Mouse (Mus musculus) midbrain, embryonic 14.5 days (tissue): ENCODE measurements around the gene Gimap3. TPM values are rescaled to one million over a fixed set of nuclear protein-coding genes. Genes with fewer than 3 reads are reported as not detected.

ENCODE experiments used
- ATAC-seq: fragments of 200-750 bp; cut with Nextera tagmentation; 2 replicates; pipeline ENCODE4 v1.8.0; 2017; ENCODE audit warnings: moderate number of reproducible peaks, moderate library complexity; ENCODE audit not compliant: low FRiP score, low TSS enrichment
- DNase-seq: peaks from one replicate; pipeline ENCODE4 v3.0.0-alpha.2; 2015
- H3K27ac ChIP-seq: fragments of 300-500 bp; sonication (generic); replicated peaks from 2 replicates; pipeline ENCODE4 v1.5.1; 2014; ENCODE audit warnings: mild to moderate bottlenecking, low read depth, low read length, moderate library complexity
- H3K27me3 ChIP-seq: fragments of 300-500 bp; sonication (generic); 2 replicates; pipeline ENCODE4 v1.6.1; 2014; ENCODE audit warnings: low read length, control low read depth, mixed read lengths; ENCODE audit not compliant: control insufficient read depth, insufficient read depth
- H3K36me3 ChIP-seq: fragments of 300-500 bp; sonication (generic); 2 replicates; pipeline ENCODE4 v1.6.1; 2014; ENCODE audit warnings: low read length, control low read depth; ENCODE audit not compliant: control insufficient read depth, insufficient read depth
- H3K4me1 ChIP-seq: fragments of 300-500 bp; sonication (generic); 2 replicates; pipeline ENCODE4 v1.6.1; 2014; ENCODE audit warnings: mild to moderate bottlenecking, antibody characterized with exemption, low read length, control low read depth; ENCODE audit not compliant: control insufficient read depth, insufficient read depth
- H3K4me2 ChIP-seq: fragments of 300-500 bp; sonication (generic); 2 replicates; pipeline ENCODE4 v1.6.1; 2014; ENCODE audit warnings: mild to moderate bottlenecking, low read length, moderate library complexity
- H3K4me3 ChIP-seq: fragments of 300-500 bp; sonication (generic); replicated peaks from 2 replicates; pipeline ENCODE4 v1.5.1; 2014; ENCODE audit warnings: low read depth, low read length
- H3K9ac ChIP-seq: fragments of 300-500 bp; sonication (generic); replicated peaks from 2 replicates; pipeline ENCODE4 v1.6.1; 2014; ENCODE audit warnings: mild to moderate bottlenecking, low read length, moderate library complexity
- H3K9me3 ChIP-seq: fragments of 300-500 bp; sonication (generic); 2 replicates; pipeline ENCODE4 v1.6.1; 2016; ENCODE audit warnings: low read length, control low read depth, mixed read lengths; ENCODE audit not compliant: control insufficient read depth
- WGBS: fragments of 180-500 bp; shearing (Covaris S2); extraction: QIAGEN DNeasy Blood & Tissue Kit; methylation state at CpG from one replicate; pipeline ENCODE4 v1.1.7; 2014; 5-methylcytosine and 5-hydroxymethylcytosine counted together
- polyA plus RNA-seq: library from polyadenylated mRNA; unstranded; fragments of >200 nt; fragmentation: Nextera tagmentation; extraction: Ambion mirVana; gene quantifications from 2 replicates; pipeline ENCODE4 v1.2.1, GENCODE M21; 2014

Gene Gimap3
- polyA plus RNA-seq, 1 experiment from 2014 or later = not detected

DNA sequence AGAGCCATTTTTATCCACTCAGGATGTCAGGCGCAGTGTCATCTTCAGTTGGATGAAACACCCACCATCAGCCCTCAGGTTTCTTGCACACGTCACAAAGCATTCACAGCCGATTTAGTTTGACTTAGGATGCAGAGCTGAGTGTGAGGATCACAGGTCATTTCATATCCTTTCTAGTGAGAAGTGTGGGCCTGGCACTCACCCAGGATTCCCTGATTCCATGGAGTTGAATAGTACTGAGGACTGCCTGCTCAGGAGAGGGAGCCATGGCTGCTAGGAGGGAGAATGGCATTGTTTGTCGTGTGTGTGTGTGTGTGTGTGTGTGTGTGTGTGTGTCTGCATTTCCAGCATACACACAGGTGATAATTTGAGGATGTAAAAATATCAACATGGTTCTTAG is 50.3 kb downstream of the Gimap3 start:
- no peaks in the 10 kb centered on the region for H3K27me3 ChIP-seq
- no peak overlapping the region for H3K4me3 ChIP-seq
- no peak overlapping the region for H3K27ac ChIP-seq
- ATAC-seq (no peak), DNase-seq (no peak)
- no peak overlapping the region for H3K4me2 ChIP-seq
- H3K36me3 ChIP-seq = no peaks in the 10 kb centered on the region
- no peaks in the 10 kb centered on the region for H3K9me3 ChIP-seq
- no peak overlapping the region for H3K9ac ChIP-seq
- WGBS = 89% methylated on average over 4 of the region's 4 CpGs
- no peaks in the 10 kb centered on the region for H3K4me1 ChIP-seq

DNA sequence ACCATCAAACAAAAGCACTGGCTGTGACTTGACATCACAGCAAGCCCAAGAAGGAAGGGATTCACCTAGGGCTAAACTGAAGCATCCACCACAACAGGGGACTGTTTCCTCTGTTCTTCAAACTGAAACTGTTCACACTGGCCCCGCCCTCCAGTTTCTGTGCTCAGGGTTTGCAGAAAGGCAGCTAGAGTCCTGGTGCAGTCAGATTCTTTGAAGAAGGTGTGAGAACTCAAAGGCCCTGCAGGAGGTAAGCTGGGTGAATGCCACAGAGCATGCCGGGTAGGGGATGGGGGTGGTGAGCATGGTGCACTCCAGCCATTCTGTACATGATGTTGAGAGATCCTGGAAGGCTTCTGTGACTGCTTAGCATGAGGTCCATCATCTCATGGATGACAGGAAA is 52.2 kb downstream of the Gimap3 start, which contains the start of the genes Gm28053 and Gimap7:
Gm28053 (plus strand) TSS at position 153 of the 400 bp plus-strand sequence.
Gimap7 (plus strand) TSS at position 167 of the 400 bp plus-strand sequence.
- no peak within 1 kb of the TSS for H3K9ac ChIP-seq
- H3K36me3 ChIP-seq = no peaks in the 10 kb centered on the region
- no peaks in the 10 kb centered on the region for H3K9me3 ChIP-seq
- H3K4me3 ChIP-seq = no peak within 1 kb of the TSS
- no peak within 1 kb of the TSS for H3K4me2 ChIP-seq
- H3K27ac ChIP-seq = no peak within 1 kb of the TSS
- no peak for DNase-seq
- no peaks in the 10 kb centered on the region for H3K27me3 ChIP-seq
- H3K4me1 ChIP-seq = no peaks in the 10 kb centered on the region
- ATAC-seq = no peak
- 66% methylated on average over 2 of the region's 2 CpGs for WGBS

Other genes starting within 250 kb of the Gimap3 start
- 190 and 241 TPM in 2 replicates for gene Atp6v0e2, start 233.2 kb downstream of the Gimap3 start, polyA plus RNA-seq
- gene Lrrc61, start 216.1 kb downstream of the Gimap3 start, polyA plus RNA-seq = 11.0 and 20.1 TPM in 2 replicates
- gene Rarres2, start 198.1 kb downstream of the Gimap3 start, polyA plus RNA-seq = 1.5 and 3.6 TPM in 2 replicates
- gene Gm45021, start 181.2 kb downstream of the Gimap3 start, polyA plus RNA-seq = not detected in 2 replicates
- gene Repin1, start 177.0 kb downstream of the Gimap3 start, polyA plus RNA-seq = 44.3 and 47.0 TPM in 2 replicates
- gene Gm44965, start 176.9 kb downstream of the Gimap3 start, polyA plus RNA-seq = 0.94 TPM in 1 of 2 replicates, not detected in the other
- 14.6 and 17.5 TPM in 2 replicates for gene Zfp775, start 168.8 kb downstream of the Gimap3 start, polyA plus RNA-seq
- gene AI854703, start 144.1 kb downstream of the Gimap3 start, polyA plus RNA-seq = 14.2 and 17.8 TPM in 2 replicates
- gene Gimap8, start 123.6 kb downstream of the Gimap3 start, polyA plus RNA-seq = 0.17 and 0.32 TPM in 2 replicates
- 0.98 and 2.1 TPM in 2 replicates for gene Gimap9, start 94.7 kb downstream of the Gimap3 start, polyA plus RNA-seq
- gene Gimap4, start 86.3 kb downstream of the Gimap3 start, polyA plus RNA-seq = 0.63 and 1.4 TPM in 2 replicates
- 3.9 and 8.0 TPM in 2 replicates for gene Gimap6, start 62.6 kb downstream of the Gimap3 start, polyA plus RNA-seq
- 1.00 TPM in 1 of 2 replicates, not detected in the other for gene Gm28053, start 52.2 kb downstream of the Gimap3 start, polyA plus RNA-seq
- gene Gimap7, start 52.2 kb downstream of the Gimap3 start, polyA plus RNA-seq = not detected in 2 replicates
- 2.8 and 5.2 TPM in 2 replicates for gene Gimap1, start 31.8 kb downstream of the Gimap3 start, polyA plus RNA-seq
- 0.71 and 0.78 TPM in 2 replicates for gene Gimap5, start 24.7 kb downstream of the Gimap3 start, polyA plus RNA-seq
- gene Tmem176a, start 70.1 kb upstream of the Gimap3 start, polyA plus RNA-seq = 11.1 and 17.2 TPM in 2 replicates
- 89.8 and 96.7 TPM in 2 replicates for gene Tmem176b, start 70.6 kb upstream of the Gimap3 start, polyA plus RNA-seq
- gene Aoc1, start 102.0 kb upstream of the Gimap3 start, polyA plus RNA-seq = not detected in 2 replicates
- gene 1600015I10Rik, start 159.0 kb upstream of the Gimap3 start, polyA plus RNA-seq = not detected in 2 replicates
- not detected in 2 replicates for gene Doxl2, start 204.1 kb upstream of the Gimap3 start, polyA plus RNA-seq
- not detected in 2 replicates for gene Svs1, start 216.0 kb upstream of the Gimap3 start, polyA plus RNA-seq